Mouse (Mus musculus): ENCODE measurements around the gene Sdk2. TPM values are rescaled to one million over a fixed set of nuclear protein-coding genes. Genes with fewer than 3 reads are reported as not detected.

Gene Sdk2
- total and polyA plus RNA-seq, 3 experiments = 0.13 TPM; not detected in 2

DNA sequence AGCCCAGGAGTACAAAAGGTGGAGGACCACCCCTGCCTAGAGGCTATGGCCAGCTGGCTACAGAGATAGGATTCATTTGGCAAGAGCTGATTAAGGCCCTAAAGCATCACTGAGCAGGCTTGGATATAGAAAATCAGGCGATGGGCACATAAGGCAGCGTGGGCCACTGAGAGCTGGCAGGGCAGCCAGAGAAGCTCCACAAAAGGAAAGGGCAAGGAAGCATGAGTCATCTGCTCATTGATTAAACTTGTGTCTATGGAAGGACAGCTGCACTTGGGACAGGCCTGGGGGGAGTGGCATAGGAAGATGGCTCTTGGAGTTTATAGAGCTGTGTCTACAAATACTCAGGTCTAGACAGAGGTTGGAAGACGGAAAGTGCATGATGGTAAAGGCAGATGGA, 104.1 kb downstream of the Sdk2 start:
- no peak for DNase-seq (ENCODE audit: low read depth, low spot score)
- H3K36me3 ChIP-seq (ENCODE audit: control insufficient read depth in 1 of 2, insufficient read depth in 2 of 2, low read length in 2 of 2) = no peaks in the 10 kb centered on the region
- H3K9ac ChIP-seq (ENCODE audit: control insufficient read depth, low read depth, low read length, poor library complexity, severe bottlenecking) = no peak overlapping the region
- H3K4me3 ChIP-seq (ENCODE audit: control insufficient read depth in 1 of 2, insufficient read depth in 1 of 2, low read depth in 2 of 2, low read length in 2 of 2) = no peak overlapping the region
- TF ChIP-seq BHLHE40 (IDR thresholded peaks at IDR 0.05; ENCODE audit: borderline replicate concordance, low read depth, low read length) = no peak
- no peak for TF ChIP-seq RAD21 (IDR thresholded peaks at IDR 0.05; ENCODE audit: low read depth, low read length)
- TF ChIP-seq MEF2A (IDR thresholded peaks at IDR 0.05; ENCODE audit: extremely low read depth, insufficient replicate concordance, low read depth, low read length, poor library complexity, severe bottlenecking) = no peak
- TF ChIP-seq ELF1 (IDR thresholded peaks at IDR 0.05; ENCODE audit: low read depth, low read length) = no peak
- TF ChIP-seq RCOR1 (IDR thresholded peaks at IDR 0.05; ENCODE audit: low read depth, low read length) = no peak
- TF ChIP-seq NELFE (IDR thresholded peaks at IDR 0.05; ENCODE audit: low read depth, low read length) = no peak
- no peak for TF ChIP-seq TCF12 (IDR thresholded peaks at IDR 0.05; ENCODE audit: low read depth, low read length)
- TF ChIP-seq MAFK (IDR thresholded peaks at IDR 0.05; ENCODE audit: borderline replicate concordance, low read depth, low read length) = no peak
- no peak for TF ChIP-seq POLR2A (IDR thresholded peaks at IDR 0.05; ENCODE audit: control insufficient read depth in 1 of 2, insufficient read depth in 1 of 2, low read depth in 1 of 2, low read length in 2 of 2, poor library complexity in 1 of 2)
- TF ChIP-seq E2F4 (IDR thresholded peaks at IDR 0.05; ENCODE audit: borderline replicate concordance, low read depth, low read length) = no peak
- H3K4me1 ChIP-seq (ENCODE audit: control insufficient read depth in 1 of 2, insufficient read depth in 2 of 2, low read length in 2 of 2) = no peaks in the 10 kb centered on the region
- no peaks in the 10 kb centered on the region for H3K79me2 ChIP-seq (ENCODE audit: control insufficient read depth, insufficient read depth, low read length, poor library complexity)
- no peaks in the 10 kb centered on the region for H3K9me3 ChIP-seq (replicated peaks; ENCODE audit: insufficient read depth, low read length)
- H3K27ac ChIP-seq (ENCODE audit: control insufficient read depth, low read depth, low read length) = no peak overlapping the region
- H3K27me3 ChIP-seq (ENCODE audit: control insufficient read depth in 1 of 2, insufficient read depth in 2 of 2, low read length in 2 of 2) = no peaks in the 10 kb centered on the region

GRCm38 (mm10) chr11:113951616-113951988, 115.2 kb downstream of the Sdk2 start:
- no peak overlapping the region for H3K4me3 ChIP-seq (ENCODE audit: control insufficient read depth in 1 of 2, insufficient read depth in 1 of 2, low read depth in 2 of 2, low read length in 2 of 2)
- H3K9me3 ChIP-seq (replicated peaks; ENCODE audit: insufficient read depth, low read length) = no peaks in the 10 kb centered on the region

More at GRCm38 (mm10) chr11:113951616-113951988, 115.2 kb downstream of the Sdk2 start:
- no peaks in the 10 kb centered on the region for H3K27me3 ChIP-seq (ENCODE audit: control insufficient read depth in 1 of 2, insufficient read depth in 2 of 2, low read length in 2 of 2)
- H3K36me3 ChIP-seq (ENCODE audit: control insufficient read depth in 1 of 2, insufficient read depth in 2 of 2, low read length in 2 of 2) = no peaks in the 10 kb centered on the region
- TF ChIP-seq ETS1 (IDR thresholded peaks at IDR 0.05; ENCODE audit: low read depth, low read length) (no peak), POLR2A (IDR thresholded peaks at IDR 0.05; ENCODE audit: control insufficient read depth in 1 of 2, insufficient read depth in 1 of 2, low read depth in 1 of 2, low read length in 2 of 2, poor library complexity in 1 of 2) (no peak), NELFE (IDR thresholded peaks at IDR 0.05; ENCODE audit: low read depth, low read length) (no peak), ZC3H11A (IDR thresholded peaks at IDR 0.05; ENCODE audit: low read depth, low read length) (no peak), POLR2AphosphoS5 (IDR thresholded peaks at IDR 0.05; ENCODE audit: borderline replicate concordance, low read depth, low read length) (no peak), MAFK (IDR thresholded peaks at IDR 0.05; ENCODE audit: borderline replicate concordance, low read depth, low read length) (no peak), NRF1 (IDR thresholded peaks at IDR 0.05; ENCODE audit: insufficient read depth, low read depth, low read length, poor library complexity, severe bottlenecking) (no peak), MEF2A (IDR thresholded peaks at IDR 0.05; ENCODE audit: extremely low read depth, insufficient replicate concordance, low read depth, low read length, poor library complexity, severe bottlenecking) (no peak), ZMIZ1 (IDR thresholded peaks at IDR 0.05; ENCODE audit: low read depth, low read length) (no peak), MAZ (IDR thresholded peaks at IDR 0.05; ENCODE audit: low read depth, low read length) (no peak), HCFC1 (IDR thresholded peaks at IDR 0.05; ENCODE audit: low read depth, low read length) (no peak), BHLHE40 (IDR thresholded peaks at IDR 0.05; ENCODE audit: borderline replicate concordance, low read depth, low read length) (no peak), SIN3A (IDR thresholded peaks at IDR 0.05; ENCODE audit: low read length) (no peak)
- H3K9ac ChIP-seq (ENCODE audit: control insufficient read depth, low read depth, low read length, poor library complexity, severe bottlenecking) = no peak overlapping the region
- no peak overlapping the region for H3K27ac ChIP-seq (ENCODE audit: control insufficient read depth, low read depth, low read length)
- no peaks in the 10 kb centered on the region for H3K79me2 ChIP-seq (ENCODE audit: control insufficient read depth, insufficient read depth, low read length, poor library complexity)
- no peaks in the 10 kb centered on the region for H3K4me1 ChIP-seq (ENCODE audit: control insufficient read depth in 1 of 2, insufficient read depth in 2 of 2, low read length in 2 of 2)
- DNase-seq (ENCODE audit: low read depth, low spot score) = no peak
